Mouse (Mus musculus) limb, embryonic 15.5 days (tissue): ENCODE measurements at regions not wholly inside any gene's neighbourhood (a gene's known extent, or its start where the extent isn't known, plus 50 kb on each side); places are given as distances from the start of the nearest gene placed in this dataset.

Source experiments
- ATAC-seq: fragments of 200-750 bp; cut with Nextera tagmentation; 2 replicates; pipeline ENCODE4 v1.8.0; 2017; ENCODE audit warnings: low read depth, moderate TSS enrichment; ENCODE audit not compliant: insufficient number of reproducible peaks, low FRiP score, low TSS enrichment
- H3K27ac ChIP-seq: fragments of 300-500 bp; sonication (generic); 2 replicates; pipeline ENCODE4 v1.5.1; 2015; ENCODE audit warnings: moderate library complexity, mild to moderate bottlenecking, inconsistent platforms
- H3K27me3 ChIP-seq: fragments of 300-500 bp; sonication (generic); 2 replicates; pipeline ENCODE4 v1.6.1; 2015; ENCODE audit warnings: inconsistent platforms
- H3K36me3 ChIP-seq: fragments of 300-500 bp; sonication (generic); 2 replicates; pipeline ENCODE4 v1.6.1; 2015; ENCODE audit warnings: inconsistent platforms
- H3K4me1 ChIP-seq: fragments of 300-500 bp; sonication (generic); 2 replicates; pipeline ENCODE4 v1.6.1; 2015; ENCODE audit warnings: inconsistent platforms
- H3K4me2 ChIP-seq: fragments of 300-500 bp; sonication (generic); 2 replicates; pipeline ENCODE4 v1.6.1; 2015; ENCODE audit warnings: mild to moderate bottlenecking, inconsistent platforms
- H3K4me3 ChIP-seq: fragments of 300-500 bp; sonication (generic); 2 replicates; pipeline ENCODE4 v1.5.1; 2015; ENCODE audit warnings: mild to moderate bottlenecking, inconsistent platforms
- H3K9ac ChIP-seq: fragments of 300-500 bp; sonication (generic); 2 replicates; pipeline ENCODE4 v1.6.1; 2015; ENCODE audit warnings: inconsistent platforms
- H3K9me3 ChIP-seq: fragments of 300-500 bp; sonication (generic); 2 replicates; pipeline ENCODE4 v1.6.1; 2016; ENCODE audit warnings: inconsistent platforms
- whole genome bisulfite sequencing: fragments of 180-500 bp; shearing (Covaris S2); methylation state at CpG from one replicate; pipeline ENCODE4 v1.1.7; 2015; 5-methylcytosine and 5-hydroxymethylcytosine counted together

DNA sequence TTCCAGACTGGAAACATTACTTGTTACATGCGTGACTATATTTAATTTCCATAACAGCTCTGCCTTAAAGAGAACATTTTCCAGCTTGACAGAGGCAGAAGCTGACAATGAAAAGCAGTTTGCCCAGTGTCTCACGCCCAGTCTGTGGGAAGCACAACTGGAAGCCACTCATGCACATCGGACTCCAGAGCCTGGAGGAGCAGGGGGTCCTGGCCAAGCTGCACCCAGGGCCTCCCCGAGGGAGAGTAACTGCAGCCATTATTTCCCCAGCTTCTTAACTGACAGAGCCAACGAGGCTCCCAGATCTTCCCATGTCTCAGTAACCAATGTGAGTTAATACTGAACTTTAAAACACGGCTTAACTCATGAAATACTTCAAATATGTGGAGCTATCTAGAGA, 223.5 kb downstream of the Opa1 start:
- H3K36me3 ChIP-seq = no peaks in the 10 kb centered on the region
- H3K27me3 ChIP-seq = no peaks in the 10 kb centered on the region; the same call in 1 of the 2 replicates
- H3K4me3 ChIP-seq = no peak overlapping the region
- H3K9ac ChIP-seq = no peak overlapping the region
- H3K4me2 ChIP-seq = no peak overlapping the region
- H3K27ac ChIP-seq = peak overlapping the region; percentile 73
- 45% methylated on average over 6 of the region's 6 CpGs for WGBS
- H3K9me3 ChIP-seq = no peaks in the 10 kb centered on the region
- ATAC-seq = no peak
- peaks cover 7% of the 10 kb centered on the region; the same call in 1 of the 2 replicates for H3K4me1 ChIP-seq

DNA sequence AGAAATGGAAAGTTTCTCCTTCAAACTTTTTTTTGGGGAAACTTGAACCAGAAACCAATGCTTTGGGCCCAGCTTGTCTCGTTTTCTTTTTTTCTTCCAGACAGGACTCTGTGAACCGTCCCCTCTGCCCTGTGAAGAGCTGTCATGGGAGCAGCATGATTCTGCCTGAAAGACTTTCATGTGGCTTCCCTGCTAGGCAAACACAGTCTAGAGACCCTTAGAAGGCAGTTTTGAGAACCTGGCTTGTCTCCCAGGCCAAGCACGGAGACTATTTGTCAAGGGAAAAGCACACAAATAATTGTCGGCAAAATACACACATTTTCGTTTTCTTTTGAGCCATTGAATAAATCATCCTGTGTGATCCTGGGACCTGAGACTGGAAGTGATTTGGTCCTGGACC, 228.7 kb downstream of the Opa1 start:
- no peak for ATAC-seq
- H3K27ac ChIP-seq = no peak overlapping the region
- WGBS = 34% methylated on average over 5 of the region's 5 CpGs

DNA sequence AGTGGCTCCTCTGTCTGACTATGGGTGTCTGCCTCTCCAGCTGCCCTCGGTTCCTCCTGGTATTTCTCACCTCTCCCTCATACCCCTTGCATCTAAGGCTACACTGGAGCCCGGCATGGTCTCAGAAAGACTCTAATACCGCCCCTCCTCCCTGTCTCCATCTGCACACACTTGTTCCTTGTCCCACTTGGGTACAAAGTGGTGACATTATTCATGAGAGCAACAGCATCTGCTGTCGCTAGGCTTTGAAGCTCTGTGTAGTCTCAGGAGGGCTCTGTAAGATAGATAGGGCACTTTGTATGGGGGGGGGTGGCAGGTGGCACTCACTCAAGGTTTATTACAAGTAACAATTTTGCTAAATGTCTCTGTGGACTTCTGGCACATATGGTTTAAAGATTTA, 229.7 kb downstream of the Opa1 start:
- no peak overlapping the region for H3K9ac ChIP-seq
- H3K9me3 ChIP-seq = no peaks in the 10 kb centered on the region
- no peak overlapping the region for H3K27ac ChIP-seq
- no peak for ATAC-seq
- H3K27me3 ChIP-seq = no peaks in the 10 kb centered on the region; the same call in 1 of the 2 replicates
- H3K36me3 ChIP-seq = no peaks in the 10 kb centered on the region
- no peak overlapping the region for H3K4me2 ChIP-seq
- H3K4me1 ChIP-seq = peaks cover 21% of the 10 kb centered on the region
- no peak overlapping the region for H3K4me3 ChIP-seq
- 62% methylated on average over 4 of the region's 4 CpGs for WGBS

More for the DNA sequence above, 228.7 kb downstream of the Opa1 start:
- Histone ChIP-seq H3K4me1 (peaks cover 11% of the 10 kb centered on the region), H3K9ac (no peak overlapping the region), H3K9me3 (no peaks in the 10 kb centered on the region), H3K36me3 (no peaks in the 10 kb centered on the region), H3K4me2 (no peak overlapping the region), H3K27me3 (no peaks in the 10 kb centered on the region; the same call in 1 of the 2 replicates), H3K4me3 (no peak overlapping the region)

DNA sequence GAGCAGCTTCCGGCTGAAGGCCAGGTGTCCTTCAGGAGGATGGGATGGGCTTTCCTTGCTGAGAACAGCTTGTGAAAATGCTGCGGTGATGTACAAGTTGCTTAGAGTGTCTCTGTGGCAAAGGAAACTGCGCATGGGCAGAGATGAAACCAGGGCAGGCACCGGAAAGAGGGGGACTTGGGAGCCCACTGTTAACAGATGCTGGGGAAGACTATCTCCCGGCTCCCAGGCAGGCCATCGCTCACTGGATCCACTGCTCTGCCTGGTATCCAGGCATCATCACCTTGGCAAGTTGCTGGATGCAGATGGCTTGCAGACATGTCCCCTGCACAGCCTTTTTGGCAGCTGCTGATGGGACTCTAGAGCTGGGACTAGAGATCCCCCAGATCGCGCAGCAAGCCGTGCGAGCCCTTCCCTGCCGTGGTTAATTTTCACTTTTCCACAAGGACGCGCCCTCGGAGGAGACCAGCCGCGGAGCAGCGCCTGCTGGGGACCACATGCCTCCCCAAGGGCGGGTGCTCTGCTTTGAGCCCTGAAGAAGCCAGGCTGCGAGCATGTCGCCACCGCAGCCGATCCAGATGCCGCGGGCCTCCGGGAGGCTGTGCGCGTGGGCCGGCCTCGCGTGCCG, 234.4 kb downstream of the Opa1 start:
- Histone ChIP-seq H3K9ac (peak overlapping the region; percentile 73), H3K4me1 (peaks cover 42% of the 10 kb centered on the region), H3K27me3 (no peaks in the 10 kb centered on the region), H3K36me3 (no peaks in the 10 kb centered on the region), H3K9me3 (no peaks in the 10 kb centered on the region), H3K27ac (peak overlapping the region; percentile 96), H3K4me3 (peak overlapping the region; percentile 53), H3K4me2 (peak overlapping the region; percentile 96)
- 3% methylated on average over 31 of the region's 31 CpGs for WGBS
- peak; percentile 26; the same call in 1 of the 2 replicates for ATAC-seq

- H3K4me2 ChIP-seq = peak overlapping the region; percentile 96
- peak overlapping the region; percentile 73 for H3K9ac ChIP-seq
- H3K36me3 ChIP-seq = no peaks in the 10 kb centered on the region
- H3K27ac ChIP-seq = peak overlapping the region; percentile 96
- no peaks in the 10 kb centered on the region for H3K27me3 ChIP-seq
- ATAC-seq = peak; percentile 74
- WGBS = under 1% methylated on average over 32 of the region's 32 CpGs
- H3K4me1 ChIP-seq = peaks cover 42% of the 10 kb centered on the region
- peak overlapping the region; percentile 53 for H3K4me3 ChIP-seq
- H3K9me3 ChIP-seq = no peaks in the 10 kb centered on the region
These were observed 234.9 kb downstream of the Opa1 start for GRCm38 (mm10) chr16:29814039-29814438.

DNA sequence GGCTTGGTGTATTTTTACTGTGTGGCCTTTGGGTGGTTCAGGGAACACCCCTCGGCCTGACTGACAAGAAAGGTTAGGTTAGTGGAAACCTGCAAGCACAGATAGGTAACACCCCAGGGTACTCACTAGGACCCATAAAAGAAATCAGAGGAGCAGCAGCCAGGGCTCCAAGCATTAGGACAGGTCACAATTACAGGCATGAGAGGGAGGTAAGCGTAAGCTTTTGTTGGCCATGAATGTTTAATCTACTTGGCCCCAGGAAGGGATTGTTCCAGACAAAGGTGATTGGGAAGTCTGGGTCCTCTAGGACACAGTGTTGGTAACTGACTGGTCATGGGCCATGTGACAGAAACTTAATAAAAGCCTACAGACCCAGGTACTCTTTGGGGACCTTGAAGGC, 235.5 kb downstream of the Opa1 start:
- Histone ChIP-seq H3K36me3 (no peaks in the 10 kb centered on the region), H3K4me1 (peaks cover 42% of the 10 kb centered on the region), H3K27me3 (no peaks in the 10 kb centered on the region), H3K4me2 (no peak overlapping the region), H3K27ac (peak overlapping the region; percentile 96), H3K9ac (no peak overlapping the region), H3K4me3 (no peak overlapping the region), H3K9me3 (no peaks in the 10 kb centered on the region)
- no peak for ATAC-seq
- 73% methylated on average over 2 of the region's 2 CpGs for WGBS

GRCm38 (mm10) chr16:29815200-29815599, 236.1 kb downstream of the Opa1 start:
- ATAC-seq = no peak
- no peak overlapping the region for H3K4me3 ChIP-seq
- no peaks in the 10 kb centered on the region for H3K36me3 ChIP-seq
- no peaks in the 10 kb centered on the region for H3K27me3 ChIP-seq
- 71% methylated on average over 2 of the region's 2 CpGs for WGBS
- H3K9ac ChIP-seq = no peak overlapping the region
- H3K9me3 ChIP-seq = no peaks in the 10 kb centered on the region
- no peak overlapping the region for H3K4me2 ChIP-seq
- H3K27ac ChIP-seq = peak overlapping the region; percentile 8; the same call in 1 of the 2 replicates
- H3K4me1 ChIP-seq = peaks cover 46% of the 10 kb centered on the region

DNA sequence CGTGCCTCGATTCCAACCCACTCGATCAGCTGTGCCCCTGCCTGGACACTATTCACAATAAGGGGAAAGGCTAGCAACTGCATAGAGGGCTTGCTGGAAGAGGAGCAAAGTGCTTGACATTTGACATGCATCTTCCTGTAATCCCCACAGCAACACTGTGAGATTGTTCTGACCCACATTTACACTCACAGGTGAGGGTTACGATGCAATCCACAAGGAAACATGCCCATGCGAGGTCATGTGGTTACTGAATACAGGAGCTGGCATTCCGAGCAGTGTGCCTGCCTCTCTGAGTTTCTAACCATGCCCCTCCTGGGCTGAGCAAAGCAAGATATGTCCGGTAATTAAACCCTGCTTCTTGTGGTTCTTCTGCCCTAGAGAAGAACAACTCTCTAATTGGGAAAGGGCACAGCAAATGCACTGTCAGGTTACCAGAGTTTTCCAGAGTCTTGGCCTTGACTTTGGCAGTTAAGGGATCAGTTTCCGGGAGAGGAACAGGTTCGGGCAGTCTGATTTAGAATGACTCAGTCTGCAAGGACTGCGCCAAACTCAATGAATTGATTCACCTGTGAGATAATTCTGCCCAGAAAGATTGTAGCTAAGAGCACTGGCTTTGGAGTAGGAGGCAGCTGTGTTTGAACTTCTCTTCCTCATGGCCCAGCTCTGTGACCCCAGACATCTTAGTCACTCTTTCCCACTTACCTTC, 236.7 kb downstream of the Opa1 start:
- Histone ChIP-seq H3K4me3 (no peak overlapping the region), H3K9ac (no peak overlapping the region), H3K4me2 (no peak overlapping the region), H3K27me3 (no peaks in the 10 kb centered on the region), H3K36me3 (no peaks in the 10 kb centered on the region), H3K27ac (peak overlapping the region; percentile 8; the same call in 1 of the 2 replicates), H3K9me3 (no peaks in the 10 kb centered on the region), H3K4me1 (peaks cover 50% of the 10 kb centered on the region)
- no peak for ATAC-seq
- 78% methylated on average over 10 of the region's 10 CpGs for WGBS

DNA sequence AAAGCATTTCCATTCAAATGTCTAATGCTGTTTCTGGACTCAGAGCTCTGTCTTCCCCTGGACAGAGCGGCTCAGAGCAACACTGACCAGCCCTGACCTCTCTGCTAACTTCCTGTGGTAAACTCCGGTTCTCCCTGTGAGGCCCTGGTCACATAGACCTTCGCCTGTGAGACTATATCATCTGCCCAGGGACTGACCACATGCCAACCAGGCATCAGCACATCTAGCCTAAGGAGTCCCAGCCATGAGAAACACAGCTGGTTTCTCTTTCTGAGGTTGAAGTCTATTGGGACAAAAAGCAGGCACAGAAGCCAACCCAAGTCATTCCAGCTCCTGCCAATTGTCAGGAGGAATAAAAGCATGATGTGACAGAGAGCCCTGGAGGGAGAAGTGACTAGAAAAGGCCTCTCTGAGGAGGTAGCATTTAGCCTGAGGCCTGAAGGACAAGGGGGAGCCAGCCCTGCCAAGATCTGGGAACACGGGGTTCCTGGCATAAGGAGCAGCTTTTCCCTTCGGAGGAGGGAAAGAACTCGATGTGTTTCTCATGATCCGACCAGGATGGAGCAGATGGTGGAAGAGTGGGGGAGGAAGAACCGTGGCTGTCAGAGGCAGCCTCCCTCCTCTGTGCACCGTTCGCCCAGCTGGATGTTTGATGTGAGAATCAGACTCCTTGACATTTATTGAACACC, 237.7 kb downstream of the Opa1 start:
- H3K4me3 ChIP-seq = no peak overlapping the region
- peaks cover 61% of the 10 kb centered on the region for H3K4me1 ChIP-seq
- no peaks in the 10 kb centered on the region for H3K27me3 ChIP-seq
- no peak overlapping the region for H3K9ac ChIP-seq
- H3K4me2 ChIP-seq = no peak overlapping the region
- H3K36me3 ChIP-seq = no peaks in the 10 kb centered on the region
- peak overlapping the region; percentile 38; the same call in 1 of the 2 replicates for H3K27ac ChIP-seq
- H3K9me3 ChIP-seq = no peaks in the 10 kb centered on the region
- 45% methylated on average over 10 of the region's 10 CpGs for whole genome bisulfite sequencing
- ATAC-seq = no peak

DNA sequence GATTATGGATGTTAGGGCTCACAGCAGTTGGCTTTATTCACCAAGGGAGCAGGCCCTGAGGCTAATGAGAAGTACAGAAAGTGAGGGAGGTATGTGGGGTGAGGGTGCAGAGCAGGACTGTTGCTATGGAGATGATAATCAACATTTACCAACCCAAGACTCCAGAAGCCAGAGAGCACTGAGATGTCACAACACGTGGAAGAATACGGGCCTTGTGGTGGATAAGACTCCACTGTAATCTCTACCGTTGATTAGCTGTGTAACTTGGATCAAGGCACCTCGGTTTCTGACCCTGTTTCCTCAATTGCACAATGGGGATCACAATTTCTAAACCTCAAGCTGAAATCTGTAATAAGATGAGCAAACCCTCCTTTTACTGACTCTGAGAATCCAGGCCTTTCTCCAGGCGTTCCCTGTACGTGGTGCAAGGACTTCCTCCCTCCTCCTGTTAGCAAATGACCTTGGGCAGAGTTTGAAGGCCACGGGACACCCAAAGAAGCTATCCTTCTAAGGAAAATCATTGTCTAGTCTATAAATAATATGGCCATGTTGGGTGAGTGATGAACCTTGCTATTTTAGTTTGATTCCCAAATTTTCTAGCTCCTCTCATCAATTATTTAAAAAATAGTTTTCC, 239.8 kb downstream of the Opa1 start:
- H3K9me3 ChIP-seq = no peaks in the 10 kb centered on the region
- no peak overlapping the region for H3K9ac ChIP-seq
- WGBS = 62% methylated on average over 7 of the region's 7 CpGs
- peaks cover 60% of the 10 kb centered on the region for H3K4me1 ChIP-seq
- no peak overlapping the region for H3K4me2 ChIP-seq
- ATAC-seq = no peak
- H3K27me3 ChIP-seq = no peaks in the 10 kb centered on the region
- no peak overlapping the region for H3K27ac ChIP-seq
- H3K36me3 ChIP-seq = no peaks in the 10 kb centered on the region
- H3K4me3 ChIP-seq = no peak overlapping the region

DNA sequence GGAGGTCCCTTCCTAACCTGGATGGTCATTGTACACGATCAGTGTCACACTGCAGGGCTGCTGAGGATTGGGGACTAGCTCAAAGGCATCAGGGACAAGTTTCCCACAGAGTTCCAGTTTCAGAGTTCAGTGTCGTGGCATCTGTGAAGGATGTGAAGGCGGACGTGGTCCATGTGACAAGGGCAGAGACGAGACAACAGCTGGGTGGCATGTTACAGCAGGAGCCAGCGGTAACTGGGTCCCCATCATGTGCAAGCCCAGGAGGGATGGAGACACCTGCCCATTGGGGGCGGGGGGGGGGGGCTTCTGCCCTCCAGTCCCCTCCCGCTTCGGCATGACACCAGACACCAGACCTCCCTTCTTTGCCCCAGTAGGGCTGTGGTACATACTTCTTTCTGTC, 241.6 kb downstream of the Opa1 start:
- Histone ChIP-seq H3K27ac (no peak overlapping the region), H3K4me2 (no peak overlapping the region), H3K36me3 (no peaks in the 10 kb centered on the region), H3K9me3 (no peaks in the 10 kb centered on the region), H3K4me3 (no peak overlapping the region), H3K9ac (no peak overlapping the region), H3K4me1 (peaks cover 47% of the 10 kb centered on the region), H3K27me3 (no peaks in the 10 kb centered on the region)
- 57% methylated on average over 6 of the region's 9 CpGs for WGBS
- no peak for ATAC-seq
